Mouse (Mus musculus): ENCODE results near the gene Prkd3. TPM values are rescaled to one million over a fixed set of nuclear protein-coding genes. Genes with fewer than 3 reads are reported as not detected.

The Prkd3 gene
- polyA plus RNA-seq, 1 experiment from 2014 or later, result 17.0 TPM

DNA sequence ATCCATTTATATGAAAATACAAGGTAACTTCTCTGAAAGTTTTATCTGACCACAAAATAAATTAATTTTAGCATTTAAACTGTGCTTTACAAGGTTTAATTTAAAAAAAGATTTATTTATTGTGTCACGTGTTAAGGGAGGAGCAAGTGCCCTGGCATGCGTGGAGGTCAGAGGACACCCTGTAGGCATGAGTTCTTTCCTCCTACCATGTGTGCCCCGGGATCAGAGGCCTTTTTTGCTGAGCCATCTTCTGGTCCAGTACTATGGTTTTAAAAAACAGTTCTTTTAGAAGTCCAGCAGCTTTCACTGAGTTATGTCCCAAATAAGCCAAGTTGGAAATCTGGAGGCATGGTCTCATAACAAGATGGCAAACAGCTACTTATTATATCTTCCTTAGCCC, 36.9 kb downstream of the Prkd3 start:
- Histone ChIP-seq H3K27ac (ENCODE audit: low read depth) (no peak overlapping the region), H3K9me3 (ENCODE audit: low read length) (no peaks in the 10 kb centered on the region), H3K4me1 (ENCODE audit: insufficient read depth) (peaks cover under 1% of the 10 kb centered on the region; the same call in 1 of the 2 replicates), H3K27me3 (ENCODE audit: insufficient read depth, low read length) (no peaks in the 10 kb centered on the region), H3K9ac (replicated peaks) (no peak overlapping the region), H3K4me3 (ENCODE audit: low read depth, low read length) (0 out of 2 replicates have a peak overlapping the region, but pooled peaks have one; percentile 21), H3K4me2 (ENCODE audit: low read depth, low read length) (peak overlapping the region; percentile 52), H3K36me3 (replicated peaks; ENCODE audit: insufficient read depth, low read length) (peaks cover 21% of the 10 kb centered on the region)
- no peak for TF ChIP-seq EP300 (IDR thresholded peaks at IDR 0.05; ENCODE audit: low read depth)
- no peak for TF ChIP-seq CTCF (IDR thresholded peaks at IDR 0.05; ENCODE audit: low read depth)
- WGBS (ENCODE audit: insufficient replicate concordance), result 75% methylated on average over 3 of the region's 3 CpGs
- ATAC-seq, result no peak
- no peak for DNase-seq

DNA sequence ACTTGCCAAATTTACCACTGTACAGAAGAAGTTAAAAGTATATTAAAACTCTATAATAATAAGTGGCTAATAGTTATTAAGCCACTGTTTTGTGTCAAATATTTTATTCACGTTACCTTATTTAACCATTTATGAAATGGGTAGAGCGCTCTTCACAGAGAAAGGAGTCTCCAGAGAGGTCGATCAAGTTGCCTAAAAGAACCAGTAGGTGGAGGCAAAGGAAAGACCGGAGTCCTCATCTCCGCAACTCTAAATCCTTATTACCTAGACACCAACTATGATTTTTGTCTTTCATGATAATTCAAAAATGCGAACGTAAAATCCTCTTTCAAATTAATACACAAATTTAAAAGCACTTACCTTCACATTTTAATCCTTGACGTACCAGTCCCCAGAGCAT, 37.5 kb downstream of the Prkd3 start:
- no peaks in the 10 kb centered on the region for H3K27me3 ChIP-seq (ENCODE audit: insufficient read depth, low read length)
- ATAC-seq, result no peak
- DNase-seq, result no peak
- no peaks in the 10 kb centered on the region for H3K9me3 ChIP-seq (ENCODE audit: low read length)
- 89% methylated on average over 8 of the region's 8 CpGs for WGBS (ENCODE audit: insufficient replicate concordance)
- peaks cover 21% of the 10 kb centered on the region for H3K36me3 ChIP-seq (replicated peaks; ENCODE audit: insufficient read depth, low read length)
- no peak overlapping the region for H3K4me2 ChIP-seq (ENCODE audit: low read depth, low read length)
- no peak overlapping the region for H3K9ac ChIP-seq (replicated peaks)
- TF ChIP-seq CTCF (IDR thresholded peaks at IDR 0.05; ENCODE audit: low read depth) (peak; percentile 29), EP300 (IDR thresholded peaks at IDR 0.05; ENCODE audit: low read depth) (no peak)
- no peak overlapping the region for H3K27ac ChIP-seq (ENCODE audit: low read depth)
- no peaks in the 10 kb centered on the region; the same call in 1 of the 2 replicates for H3K4me1 ChIP-seq (ENCODE audit: insufficient read depth)
- H3K4me3 ChIP-seq (ENCODE audit: low read depth, low read length), result no peak overlapping the region

DNA sequence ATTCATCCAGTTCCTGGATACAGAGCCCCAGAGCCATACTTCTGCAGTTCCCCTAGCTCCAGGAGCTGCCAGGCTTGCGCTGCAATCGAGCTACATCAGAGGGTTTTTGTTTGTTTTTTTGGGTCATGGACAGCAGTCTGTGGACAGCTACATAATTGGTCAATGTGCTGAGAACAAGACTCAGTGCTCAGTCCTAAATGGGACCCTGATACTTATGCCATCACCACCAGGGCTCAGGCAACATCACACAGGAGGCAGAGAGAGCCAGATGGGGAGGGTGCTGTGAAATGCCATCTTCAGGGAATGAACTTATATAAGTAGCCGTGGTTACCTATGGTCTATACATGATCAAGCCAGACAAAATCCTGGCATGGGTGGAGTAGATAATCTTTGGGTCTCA, 52.1 kb downstream of the Prkd3 start:
- Histone ChIP-seq H3K4me2 (ENCODE audit: low read depth, low read length) (no peak overlapping the region), H3K36me3 (replicated peaks; ENCODE audit: insufficient read depth, low read length) (peaks cover 26% of the 10 kb centered on the region), H3K27ac (ENCODE audit: low read depth) (no peak overlapping the region), H3K4me1 (ENCODE audit: insufficient read depth) (no peaks in the 10 kb centered on the region), H3K9ac (replicated peaks) (no peak overlapping the region), H3K9me3 (ENCODE audit: low read length) (no peaks in the 10 kb centered on the region), H3K4me3 (ENCODE audit: low read depth, low read length) (no peak overlapping the region), H3K27me3 (ENCODE audit: insufficient read depth, low read length) (no peaks in the 10 kb centered on the region)
- DNase-seq, result no peak
- no peak for ATAC-seq
- WGBS (ENCODE audit: insufficient replicate concordance), result 66% methylated on average over 3 of the region's 3 CpGs
- TF ChIP-seq CTCF (IDR thresholded peaks at IDR 0.05; ENCODE audit: low read depth), result no peak
- no peak for TF ChIP-seq EP300 (IDR thresholded peaks at IDR 0.05; ENCODE audit: low read depth)

DNA sequence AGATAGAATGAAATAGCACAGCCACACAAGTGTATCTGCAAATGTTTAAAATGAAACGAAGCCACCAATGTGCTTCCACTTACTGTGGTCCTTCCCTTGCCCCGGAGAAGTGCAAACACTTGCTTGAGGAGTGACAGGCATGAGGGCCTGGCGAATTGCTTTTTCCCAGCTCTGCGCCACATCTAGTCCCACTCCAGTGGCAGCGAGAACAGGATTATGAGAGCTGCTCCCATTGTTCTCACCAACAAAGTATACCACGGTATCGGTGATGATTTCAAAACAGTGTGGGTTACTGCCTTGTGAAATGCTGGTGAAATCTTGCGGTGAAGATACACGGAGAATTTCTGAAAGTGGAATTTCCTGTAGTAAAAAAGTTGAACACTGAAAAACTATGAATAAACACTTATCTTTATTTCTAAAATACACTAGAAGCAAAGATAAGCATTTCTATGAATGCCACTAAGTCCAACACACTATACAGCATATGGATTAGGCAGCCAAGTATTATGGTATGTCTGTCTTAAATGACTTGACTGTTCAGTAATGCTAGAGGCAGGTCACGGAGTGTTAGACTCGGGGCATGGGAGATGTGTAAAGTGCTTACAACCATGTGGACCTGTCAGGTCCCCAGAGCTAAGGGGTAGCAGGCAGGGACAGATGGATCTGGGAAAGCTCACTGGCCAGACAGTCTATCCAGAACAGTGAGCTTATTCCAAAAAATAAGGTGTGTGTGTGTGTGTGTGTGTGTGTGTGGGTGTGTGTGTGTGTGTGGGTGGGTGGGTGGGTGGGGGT, 54.3 kb downstream of the Prkd3 start:
- H3K27ac ChIP-seq (ENCODE audit: low read depth), result no peak overlapping the region
- H3K36me3 ChIP-seq (replicated peaks; ENCODE audit: insufficient read depth, low read length), result peaks cover 30% of the 10 kb centered on the region
- ATAC-seq, result no peak
- TF ChIP-seq CTCF (IDR thresholded peaks at IDR 0.05; ENCODE audit: low read depth), result no peak
- TF ChIP-seq EP300 (IDR thresholded peaks at IDR 0.05; ENCODE audit: low read depth), result no peak
- no peaks in the 10 kb centered on the region for H3K9me3 ChIP-seq (ENCODE audit: low read length)
- no peak overlapping the region for H3K4me3 ChIP-seq (ENCODE audit: low read depth, low read length)
- no peaks in the 10 kb centered on the region for H3K27me3 ChIP-seq (ENCODE audit: insufficient read depth, low read length)
- H3K4me2 ChIP-seq (ENCODE audit: low read depth, low read length), result no peak overlapping the region
- no peak overlapping the region for H3K9ac ChIP-seq (replicated peaks)
- H3K4me1 ChIP-seq (ENCODE audit: insufficient read depth), result no peaks in the 10 kb centered on the region
- 76% methylated on average over 11 of the region's 11 CpGs for WGBS (ENCODE audit: insufficient replicate concordance)
- peak; percentile 27 for DNase-seq

DNA sequence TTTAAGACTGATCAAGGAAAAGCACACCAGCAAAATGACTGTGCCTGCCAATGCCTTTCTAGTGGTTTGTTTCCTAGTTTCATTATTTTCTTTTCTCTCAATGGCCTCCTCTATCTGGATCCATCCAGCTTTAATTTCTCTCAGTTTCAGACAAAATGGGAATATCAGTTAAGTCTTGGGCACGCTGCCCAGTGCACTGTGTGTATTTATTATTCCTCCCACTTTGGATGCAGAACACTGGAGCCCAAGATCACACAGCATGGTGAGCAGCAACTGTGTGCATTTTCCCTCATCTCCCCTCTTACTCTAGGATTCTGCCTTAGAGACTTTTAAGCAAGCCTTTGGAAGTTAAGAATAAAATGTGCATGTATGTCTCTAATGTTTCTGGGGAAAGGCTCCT, 56.2 kb downstream of the Prkd3 start:
- 85% methylated on average over 1 of the region's 1 CpGs for WGBS (ENCODE audit: insufficient replicate concordance)

DNA sequence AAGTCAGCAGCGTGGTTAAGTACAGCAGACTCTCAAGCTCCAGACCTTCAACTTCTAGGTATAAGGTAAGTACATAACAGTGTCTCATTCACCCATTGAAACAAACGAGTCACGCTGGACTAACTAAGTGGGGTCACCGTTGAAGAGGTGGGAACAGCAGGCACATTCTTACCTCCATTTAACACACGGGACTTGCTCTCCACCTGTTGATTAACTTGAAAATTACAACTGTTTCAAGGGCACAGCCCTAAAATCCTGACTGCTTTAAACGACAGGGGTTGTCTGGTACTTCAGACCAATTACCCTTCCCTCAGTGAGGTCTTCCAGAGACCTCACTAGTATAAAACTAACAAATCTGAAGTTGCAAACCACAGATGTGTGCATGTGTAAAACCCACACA, 61.1 kb downstream of the Prkd3 start:
- peaks cover 59% of the 10 kb centered on the region for H3K36me3 ChIP-seq (replicated peaks; ENCODE audit: insufficient read depth, low read length)
- no peak overlapping the region for H3K27ac ChIP-seq (ENCODE audit: low read depth)
- H3K9ac ChIP-seq (replicated peaks), result no peak overlapping the region
- no peak overlapping the region for H3K4me2 ChIP-seq (ENCODE audit: low read depth, low read length)
- 75% methylated on average over 6 of the region's 6 CpGs for WGBS (ENCODE audit: insufficient replicate concordance)
- ATAC-seq, result no peak
- H3K9me3 ChIP-seq (ENCODE audit: low read length), result no peaks in the 10 kb centered on the region
- DNase-seq, result no peak
- TF ChIP-seq EP300 (IDR thresholded peaks at IDR 0.05; ENCODE audit: low read depth) (no peak), CTCF (IDR thresholded peaks at IDR 0.05; ENCODE audit: low read depth) (no peak)
- no peaks in the 10 kb centered on the region for H3K27me3 ChIP-seq (ENCODE audit: insufficient read depth, low read length)
- no peaks in the 10 kb centered on the region for H3K4me1 ChIP-seq (ENCODE audit: insufficient read depth)
- H3K4me3 ChIP-seq (ENCODE audit: low read depth, low read length), result no peak overlapping the region

More for the DNA sequence above, 56.2 kb downstream of the Prkd3 start:
- H3K4me3 ChIP-seq (ENCODE audit: low read depth, low read length), result no peak overlapping the region
- H3K4me2 ChIP-seq (ENCODE audit: low read depth, low read length), result no peak overlapping the region
- peaks cover 37% of the 10 kb centered on the region for H3K36me3 ChIP-seq (replicated peaks; ENCODE audit: insufficient read depth, low read length)
- no peak for TF ChIP-seq CTCF (IDR thresholded peaks at IDR 0.05; ENCODE audit: low read depth)
- no peak for TF ChIP-seq EP300 (IDR thresholded peaks at IDR 0.05; ENCODE audit: low read depth)
- DNase-seq (no peak), ATAC-seq (no peak)
- no peaks in the 10 kb centered on the region for H3K27me3 ChIP-seq (ENCODE audit: insufficient read depth, low read length)
- H3K4me1 ChIP-seq (ENCODE audit: insufficient read depth), result no peaks in the 10 kb centered on the region
- H3K9ac ChIP-seq (replicated peaks), result no peak overlapping the region
- no peak overlapping the region for H3K27ac ChIP-seq (ENCODE audit: low read depth)
- H3K9me3 ChIP-seq (ENCODE audit: low read length), result no peaks in the 10 kb centered on the region

Measured in liver, postnatal 0 days (tissue).